Mouse (Mus musculus): ENCODE measurements around the gene Gm572.

Gene Gm572

DNA sequence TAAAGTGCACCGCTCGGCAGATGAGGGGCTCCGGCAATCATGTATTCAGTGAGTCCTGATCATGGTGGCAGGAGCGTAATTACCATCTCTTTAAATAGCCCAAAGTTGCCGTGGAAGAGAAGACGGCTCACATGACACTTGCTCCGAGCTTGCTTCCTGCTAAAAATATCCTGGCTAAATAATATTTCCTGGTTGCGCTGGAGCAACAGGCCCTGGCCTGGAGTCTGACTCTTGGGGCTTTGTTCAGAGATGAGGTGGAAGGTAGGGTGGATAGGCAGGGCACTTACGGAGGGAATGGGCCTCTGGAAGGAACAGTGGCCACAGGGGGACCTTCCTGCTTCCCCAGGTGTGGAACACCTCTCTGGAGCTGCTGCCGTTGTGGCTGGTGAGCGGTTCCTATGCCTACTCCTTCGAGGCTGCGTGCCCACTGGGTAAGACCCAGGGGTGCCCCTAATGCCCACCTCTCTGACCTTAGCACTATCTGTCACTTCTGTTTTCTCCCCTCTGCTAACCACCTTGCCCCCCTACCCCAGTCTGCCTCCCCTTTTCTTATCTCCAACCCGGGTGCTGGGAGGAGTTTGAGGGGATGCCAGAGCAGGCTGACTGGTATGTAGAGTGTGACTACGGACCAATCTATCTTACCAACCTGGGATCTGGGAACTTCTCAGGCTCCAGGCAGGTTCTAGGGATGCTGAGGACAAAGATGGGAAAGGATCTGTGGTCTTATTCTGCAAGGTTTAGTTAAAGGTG lies 24.1 kb downstream of the Gm572 start:
- DNase-seq (ENCODE audit: low spot score): no peak

DNA sequence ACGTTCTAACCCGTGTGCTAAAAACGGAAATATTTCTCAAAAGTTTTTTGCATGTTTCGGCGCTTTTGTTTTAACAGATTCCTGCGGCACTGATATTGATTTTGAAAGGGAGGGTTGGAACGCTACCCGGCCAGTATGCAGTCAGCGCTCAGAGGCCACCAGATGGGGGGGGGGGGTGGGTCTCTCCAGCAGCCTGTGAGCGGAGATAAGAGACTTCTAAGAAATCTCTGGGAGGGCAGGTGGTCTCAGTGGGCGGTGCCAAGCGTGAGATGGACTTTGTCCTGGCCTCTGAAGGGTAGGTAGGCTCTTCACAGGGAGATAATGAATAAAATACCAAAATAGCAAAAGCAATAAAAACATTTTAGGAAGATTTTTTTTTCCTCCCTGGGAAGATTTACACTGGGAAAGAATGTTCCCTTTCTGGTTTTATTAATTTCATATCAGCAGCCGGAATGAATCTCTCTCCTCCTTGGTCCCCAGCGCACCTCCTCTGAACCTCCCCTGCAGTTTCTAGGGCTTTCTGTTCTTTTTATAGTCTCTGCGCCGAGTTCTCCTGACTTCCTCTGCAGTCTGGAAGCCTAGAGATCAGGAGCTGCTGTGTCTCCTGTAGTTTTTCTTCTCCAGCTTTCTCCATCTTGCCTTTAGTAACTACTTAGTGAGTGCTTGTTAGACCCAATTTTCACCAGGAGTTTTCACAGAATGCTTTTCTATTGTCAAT lies 28.3 kb downstream of the Gm572 start:
- DNase-seq (ENCODE audit: low spot score): no peak

DNA sequence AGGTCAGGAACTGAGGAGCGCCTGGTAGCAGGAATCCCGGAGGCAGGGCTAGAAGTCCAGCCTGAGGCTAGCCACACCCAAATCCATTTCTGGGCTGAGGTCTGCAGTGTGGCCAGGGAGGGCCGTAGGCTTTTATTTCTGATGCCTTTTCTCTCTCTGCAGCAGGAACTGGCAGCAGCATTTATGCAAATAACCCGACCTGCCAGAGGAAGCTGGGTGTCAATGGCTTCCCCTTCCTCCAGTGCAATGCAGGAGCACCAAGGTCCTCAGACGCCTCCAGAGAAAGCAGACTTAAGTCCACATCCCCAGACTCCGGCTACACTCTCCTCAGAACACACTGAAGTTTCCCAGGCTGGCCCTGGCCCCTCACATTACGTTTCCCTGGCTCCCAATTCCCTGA lies 31.9 kb downstream of the Gm572 start:
- DNase-seq (ENCODE audit: low spot score): no peak

DNA sequence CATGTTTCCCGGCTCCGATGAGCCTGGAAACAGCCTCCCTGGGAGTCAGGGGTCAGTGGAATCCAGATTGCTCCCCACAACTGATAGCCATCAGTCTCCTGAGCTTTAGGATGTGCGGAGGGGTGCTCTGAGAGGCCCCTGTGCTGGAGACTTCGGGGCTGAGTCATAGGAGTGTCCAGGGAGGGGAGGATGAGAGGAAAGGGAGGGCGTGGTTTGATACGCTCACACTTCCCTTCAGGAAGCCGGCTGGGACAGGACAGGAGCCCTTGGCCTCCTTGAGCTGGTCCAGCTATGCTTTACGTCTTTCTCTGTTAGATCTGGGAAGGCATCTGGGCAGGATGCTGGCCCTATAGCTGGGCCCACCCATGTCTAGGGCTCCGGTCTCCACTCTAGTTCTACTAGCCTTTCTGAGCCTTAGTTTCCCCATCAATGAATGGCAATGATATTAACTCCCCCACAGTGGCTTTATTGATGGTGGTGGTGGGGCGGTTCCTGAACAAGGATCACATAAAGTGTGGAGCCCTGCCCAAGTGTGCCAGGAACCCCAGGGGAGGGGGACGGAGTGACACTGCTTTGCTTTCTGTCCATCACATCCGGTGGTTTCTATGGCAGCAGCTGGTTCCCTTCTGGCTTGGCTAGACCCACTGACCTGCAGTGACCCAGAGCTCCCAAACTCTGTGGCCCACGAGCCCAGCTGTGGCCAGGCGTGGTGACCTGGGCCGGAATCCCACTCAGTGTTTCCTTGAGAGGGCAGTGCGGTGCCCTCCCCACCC lies 33.3 kb downstream of the Gm572 start:
- DNase-seq (ENCODE audit: low spot score): no peak

DNA sequence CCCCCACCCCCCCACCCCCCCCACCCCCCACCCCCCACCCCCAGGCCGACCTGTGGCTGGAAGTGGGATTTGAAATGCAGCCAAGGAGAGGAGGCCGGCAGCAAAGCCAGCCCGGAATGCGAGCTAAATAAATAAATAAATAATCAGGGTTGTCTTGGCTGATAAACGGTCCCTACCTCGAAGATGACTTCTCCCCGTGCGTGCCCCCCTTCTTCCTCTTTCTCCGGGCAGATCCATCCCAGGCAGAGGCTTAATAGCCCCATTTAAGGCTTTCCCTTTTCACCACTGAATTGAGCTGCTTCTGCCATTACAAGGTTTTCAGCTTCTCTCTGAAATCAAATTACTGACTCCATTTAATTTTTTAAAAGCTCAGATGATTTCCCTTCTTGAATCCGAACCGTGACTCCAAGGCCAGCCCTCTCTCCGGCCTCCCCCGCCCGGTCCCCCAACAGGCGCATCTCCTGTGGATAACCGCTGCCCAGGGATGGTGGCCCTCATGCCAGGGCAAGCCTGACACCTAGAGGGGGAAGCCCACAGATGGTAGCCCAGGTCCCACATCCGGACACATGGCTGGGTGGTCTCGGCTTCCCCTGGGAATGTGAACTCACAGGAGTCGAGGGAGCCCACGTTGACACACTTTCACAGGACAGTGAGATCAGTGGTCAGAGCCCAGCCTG lies 34.0 kb downstream of the Gm572 start:
- no peak for DNase-seq (ENCODE audit: low spot score)

DNA sequence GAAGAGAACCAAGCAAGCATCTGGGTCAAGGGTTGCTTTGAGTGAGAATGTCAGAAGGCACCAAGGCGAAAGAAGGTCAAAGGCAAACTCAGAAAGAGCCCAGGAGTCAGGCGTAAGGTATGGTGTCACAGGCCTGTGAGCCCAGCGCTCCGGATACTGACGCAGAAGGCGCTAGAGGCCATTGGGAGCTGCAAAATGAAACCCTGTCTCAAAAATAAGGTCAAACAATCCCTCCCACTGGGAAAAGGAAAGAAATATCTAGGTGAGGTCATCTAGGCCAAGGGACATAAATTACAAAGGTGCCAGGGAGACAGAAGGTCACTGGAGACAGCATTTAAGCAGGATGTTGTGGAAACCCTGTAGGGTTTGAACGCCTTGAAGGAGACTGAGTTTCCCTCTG lies 35.0 kb downstream of the Gm572 start:
- DNase-seq (ENCODE audit: low spot score): no peak

DNA sequence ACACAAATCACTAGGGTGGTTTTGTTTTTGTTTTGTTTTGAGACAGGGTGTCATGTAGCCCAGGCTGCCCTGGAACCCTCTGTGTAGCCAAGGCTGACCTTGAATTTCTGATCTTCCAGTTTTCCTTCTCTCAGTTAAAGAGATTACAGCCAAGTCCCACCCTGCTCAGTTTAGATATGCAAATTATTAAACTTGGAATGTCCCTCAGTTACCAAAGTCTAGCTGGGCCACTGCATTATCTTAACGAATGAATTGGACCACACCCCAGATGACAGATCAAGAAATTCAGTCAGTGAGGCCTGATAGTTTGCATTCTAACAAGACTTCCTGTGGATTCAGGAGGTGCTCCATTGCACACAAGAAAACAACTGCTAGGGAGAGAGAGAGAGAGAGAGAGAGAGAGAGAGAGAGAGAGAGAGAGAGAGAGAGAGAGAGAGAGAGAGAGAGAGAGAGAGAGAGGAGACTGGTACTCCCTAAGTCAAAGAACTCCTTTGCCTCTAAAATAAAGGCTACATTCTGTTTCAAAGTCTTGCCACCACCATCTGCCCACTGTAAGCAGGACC lies 37.5 kb downstream of the Gm572 start:
- no peak for DNase-seq (ENCODE audit: low spot score)

DNA sequence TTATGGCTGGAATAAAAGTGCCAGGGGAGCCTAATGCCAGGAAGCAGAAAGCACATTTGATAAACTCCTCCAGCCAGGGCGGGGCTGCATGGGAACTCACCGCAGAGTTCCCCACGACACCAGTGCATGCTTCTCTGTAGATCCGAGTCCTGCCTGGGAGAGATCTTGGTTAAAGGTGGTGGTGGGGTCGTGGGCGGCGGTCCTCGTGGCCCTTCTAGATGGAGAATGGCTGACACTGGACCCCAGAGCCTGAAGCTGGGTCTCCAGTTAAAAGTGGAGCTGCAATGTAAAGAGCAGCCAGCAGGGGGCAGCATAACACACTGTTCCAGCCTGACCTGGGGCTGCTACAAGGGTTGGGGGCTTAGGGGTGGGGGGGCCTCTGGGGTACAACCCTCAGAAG lies 38.3 kb downstream of the Gm572 start:
- peak; percentile 54 for DNase-seq (ENCODE audit: low spot score)

DNA sequence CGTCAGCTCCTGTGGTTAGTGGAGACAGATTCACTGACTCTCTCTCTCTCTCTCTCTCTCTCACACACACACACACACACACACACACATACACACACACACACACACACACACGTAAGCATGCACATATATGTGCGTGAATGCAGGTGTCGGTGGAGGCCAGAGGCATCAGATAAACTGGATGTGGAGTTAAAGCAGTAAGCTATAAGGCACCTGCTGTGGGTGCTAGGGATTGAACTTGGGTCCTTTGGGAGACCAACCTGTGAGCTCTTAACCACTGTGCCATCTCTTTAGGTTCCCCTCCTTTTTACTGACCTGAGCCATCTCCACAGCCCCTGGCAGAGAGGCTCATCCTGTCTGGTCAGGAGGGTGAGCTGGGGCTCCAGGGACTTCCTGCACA lies 39.8 kb downstream of the Gm572 start:
- DNase-seq (ENCODE audit: low spot score): peak; percentile 27

DNA sequence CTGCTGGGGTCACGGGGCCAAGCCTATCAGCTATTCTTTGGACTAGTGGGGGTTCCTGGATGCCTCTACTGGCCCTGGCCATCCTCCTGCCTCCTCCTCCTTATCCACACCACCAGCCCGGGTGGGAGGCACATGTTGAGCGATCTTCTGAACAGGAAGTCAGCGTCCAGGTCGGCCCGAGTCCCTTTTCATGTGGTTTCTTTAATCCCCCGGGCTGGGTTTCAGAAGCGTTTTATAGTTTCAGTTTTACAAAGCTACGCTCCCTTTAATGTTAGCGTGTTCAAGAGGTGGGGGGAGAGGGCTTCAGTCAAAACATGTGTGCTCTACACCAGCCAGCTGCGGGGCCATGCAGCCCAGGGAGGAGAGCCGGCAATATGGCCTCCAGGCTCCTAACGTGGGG lies 40.4 kb downstream of the Gm572 start:
- DNase-seq (ENCODE audit: low spot score): peak; percentile 88

DNA sequence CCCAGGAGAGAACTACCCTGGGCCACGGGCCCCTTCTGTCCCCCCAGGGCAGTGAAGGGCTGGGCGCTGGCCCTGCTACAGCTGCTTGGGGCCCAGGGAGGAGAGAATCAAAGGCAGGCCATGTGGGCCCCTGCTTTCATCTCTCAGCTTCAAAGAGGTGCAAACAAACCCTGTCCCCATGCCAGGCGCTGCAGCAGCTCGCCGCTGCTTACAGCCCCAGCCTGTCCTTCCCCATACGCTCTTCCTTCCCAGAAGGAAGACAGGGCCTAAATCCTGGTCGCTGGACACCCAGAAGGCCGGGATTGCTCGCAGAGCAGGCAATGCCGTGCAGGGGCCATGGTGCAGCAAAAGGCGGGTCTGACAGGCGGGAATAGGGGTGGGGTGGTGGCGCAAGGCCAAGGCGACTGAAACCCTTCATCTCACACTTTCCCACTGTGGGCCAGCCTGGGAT lies 43.4 kb downstream of the Gm572 start:
- no peak for DNase-seq (ENCODE audit: low spot score)

DNA sequence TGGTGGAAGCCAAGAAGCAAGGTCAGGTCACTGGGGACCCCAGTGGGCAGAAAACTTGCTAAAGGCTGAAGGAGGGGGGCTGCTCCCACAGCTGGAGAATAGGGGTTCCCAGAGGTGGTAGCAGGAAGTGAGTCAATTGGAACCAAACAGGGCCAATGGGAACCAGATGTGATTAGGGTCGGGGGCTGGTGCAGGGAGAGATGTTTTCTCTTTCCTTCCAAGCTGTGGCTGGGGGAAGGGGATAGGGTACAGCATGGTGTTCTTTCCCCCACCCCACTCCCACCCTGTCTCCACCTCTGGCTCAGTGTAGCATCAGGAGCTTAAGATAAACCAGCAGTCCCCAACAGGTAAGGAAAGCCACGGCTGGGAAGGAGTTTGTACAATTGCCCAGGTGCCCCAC lies 45.0 kb downstream of the Gm572 start:
- no peak for DNase-seq (ENCODE audit: low spot score)

DNA sequence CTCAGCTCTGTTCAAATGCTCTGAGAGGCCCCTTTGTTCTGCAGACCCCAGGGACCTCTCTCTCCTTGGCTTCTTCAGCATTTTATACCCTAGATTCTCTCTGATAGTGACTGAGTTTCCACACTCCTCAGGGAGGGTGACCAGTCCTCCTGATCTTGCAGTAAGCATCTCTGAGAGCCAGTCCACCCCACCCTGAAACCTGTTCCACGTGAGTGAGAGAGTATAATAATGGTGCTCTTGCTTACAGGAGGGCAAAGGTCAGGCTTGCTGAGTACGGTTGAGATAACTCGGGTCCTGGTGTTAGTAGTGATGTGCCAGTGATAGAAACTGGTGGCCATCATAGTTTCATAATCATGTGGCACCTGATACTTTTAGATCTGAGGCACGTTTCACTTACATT lies 48.1 kb downstream of the Gm572 start:
- DNase-seq (ENCODE audit: low spot score): no peak

DNA sequence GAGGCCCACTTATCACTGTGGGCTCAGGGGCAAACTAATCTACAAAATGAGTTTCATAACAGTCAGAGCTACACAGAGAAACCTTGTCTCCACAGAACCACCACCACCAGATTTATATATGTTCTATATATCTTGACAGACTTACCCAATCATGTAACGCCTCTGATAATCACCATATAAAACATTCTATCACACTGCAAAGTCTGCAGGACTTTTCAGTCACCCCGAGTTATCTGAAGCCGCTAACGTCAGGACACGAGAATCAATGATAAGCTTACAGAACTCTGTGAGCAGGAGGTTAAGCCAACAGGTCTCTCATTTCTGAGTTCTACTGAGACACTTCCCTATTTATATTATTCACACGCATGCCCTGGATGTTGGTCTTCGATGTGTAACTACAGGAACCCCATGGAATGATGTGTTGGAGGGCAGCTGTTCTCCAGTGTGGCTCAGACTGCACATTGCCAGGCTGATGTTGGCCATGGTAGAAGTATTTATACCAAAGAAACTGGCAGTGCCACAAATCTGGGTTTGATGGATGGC lies 50.4 kb downstream of the Gm572 start:
- no peak for DNase-seq (ENCODE audit: low spot score)

DNA sequence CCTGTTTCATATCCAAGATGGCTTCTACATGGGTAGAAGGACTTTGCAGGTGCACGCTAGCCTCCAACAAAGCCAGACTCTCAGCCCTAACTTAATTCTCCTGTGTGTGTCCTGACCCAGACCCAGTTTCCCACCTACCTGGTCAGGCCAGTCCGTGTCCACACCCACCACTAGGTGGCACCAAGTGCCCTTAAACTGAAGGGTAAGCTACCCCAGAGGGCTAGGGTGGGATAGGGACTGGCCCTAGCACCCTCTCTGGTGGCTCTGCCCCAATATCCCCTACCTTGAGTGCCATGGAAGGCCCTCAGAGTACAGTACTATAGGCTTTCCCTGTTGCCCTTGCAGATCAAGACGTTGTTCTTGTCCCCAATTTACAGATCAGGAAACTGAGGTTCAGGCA lies 61.6 kb downstream of the Gm572 start:
- DNase-seq (ENCODE audit: low spot score): peak; percentile 40

DNA sequence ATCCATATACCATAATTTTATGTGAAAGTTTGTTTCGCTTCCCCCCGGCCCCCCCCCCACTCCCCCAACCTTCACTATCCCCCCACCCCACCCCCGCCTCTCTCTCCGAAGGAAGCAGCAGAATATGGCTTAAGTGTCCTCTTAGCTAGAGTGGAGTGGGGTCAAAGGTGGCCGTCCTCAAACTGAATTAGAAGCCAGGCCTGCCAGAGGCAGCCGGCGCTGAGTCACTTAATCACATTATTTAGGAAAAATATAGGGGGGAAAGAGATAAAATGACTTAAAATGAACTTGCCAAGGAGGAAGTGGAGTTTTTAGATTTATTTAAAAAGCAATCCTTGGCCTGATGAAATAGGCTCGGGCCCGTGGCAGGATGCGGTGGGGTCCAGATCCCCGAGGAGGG lies 65.7 kb downstream of the Gm572 start:
- no peak for DNase-seq (ENCODE audit: low spot score)

DNA sequence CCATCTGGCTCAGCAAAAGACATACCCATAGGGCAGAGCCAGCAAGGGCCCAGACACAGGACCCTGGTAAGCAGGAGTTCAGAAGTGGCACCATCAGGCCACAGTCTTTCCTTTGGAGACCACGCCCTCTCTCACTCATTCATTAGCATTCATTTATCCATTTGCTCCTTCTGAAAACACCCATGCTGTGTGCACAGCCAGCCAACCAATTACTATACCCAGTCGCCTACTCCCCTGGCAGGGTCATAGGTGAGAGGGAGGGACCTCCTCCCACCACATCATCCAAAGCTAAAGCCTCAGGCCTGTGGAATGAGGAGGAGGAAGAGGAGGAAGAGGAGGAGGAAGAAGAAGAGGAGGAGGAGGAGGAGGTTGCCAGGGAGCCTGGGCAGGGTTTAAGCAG lies 67.3 kb downstream of the Gm572 start:
- no peak for DNase-seq (ENCODE audit: low spot score)

DNA sequence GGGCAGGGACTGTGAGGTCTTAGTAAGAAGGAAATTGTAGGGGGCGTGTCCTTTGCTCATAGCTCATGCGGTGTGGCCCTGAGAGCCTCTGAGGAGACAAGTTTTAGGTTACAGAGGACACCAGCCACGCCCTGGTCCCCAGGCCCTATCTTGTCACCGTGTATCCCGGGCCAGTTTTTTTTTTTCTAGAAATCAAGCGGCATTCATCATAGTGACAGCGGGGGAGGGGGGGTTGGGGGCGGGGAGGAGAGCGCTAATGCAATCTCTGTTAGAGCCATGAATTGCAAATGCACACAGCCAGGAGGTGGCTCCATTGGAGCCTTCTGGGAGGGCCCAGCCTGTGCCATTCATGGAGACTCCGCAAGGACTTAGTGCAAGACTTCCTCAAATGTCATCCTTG lies 68.2 kb downstream of the Gm572 start:
- no peak for DNase-seq (ENCODE audit: low spot score)

DNA sequence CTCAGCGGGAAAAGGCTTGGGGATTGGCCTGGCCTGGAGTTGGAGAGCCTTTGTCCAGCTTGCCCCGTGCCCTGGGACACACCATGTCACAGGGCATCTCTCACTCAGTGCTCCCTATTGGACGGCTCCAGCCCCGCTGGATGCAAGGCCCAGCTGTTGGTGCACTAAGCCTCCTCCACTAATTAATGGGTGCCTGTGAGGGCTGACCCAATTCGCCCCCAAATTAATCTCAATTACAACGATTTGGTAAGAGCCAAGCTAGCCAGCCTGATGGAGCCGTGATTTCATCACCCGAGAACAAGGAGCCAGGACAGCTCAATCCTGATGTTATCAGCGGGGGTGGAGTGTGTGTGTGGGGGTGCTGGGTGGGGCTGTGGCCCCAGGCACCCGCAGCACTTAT lies 69.5 kb downstream of the Gm572 start:
- DNase-seq (ENCODE audit: low spot score): no peak

DNA sequence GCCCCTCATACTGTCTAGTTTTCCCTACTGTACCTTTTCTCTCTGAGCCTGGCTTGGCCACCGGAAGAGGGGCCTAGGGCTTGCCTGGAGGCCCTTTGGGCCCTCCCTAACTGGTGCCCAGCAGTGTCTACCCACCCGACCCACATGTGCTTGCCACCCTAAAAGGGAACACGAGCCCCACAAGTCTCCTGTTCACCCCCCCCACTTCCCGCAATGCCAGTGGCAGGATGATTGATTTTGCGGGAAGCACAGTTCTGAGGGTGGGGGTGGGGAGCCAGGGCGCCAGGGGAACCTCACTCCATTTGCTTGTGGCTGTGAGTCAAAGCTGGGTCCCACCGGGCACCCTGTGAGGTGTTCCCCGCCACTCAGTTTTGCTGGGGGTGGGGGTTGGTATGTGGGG lies 70.9 kb downstream of the Gm572 start:
- no peak for DNase-seq (ENCODE audit: low spot score)

DNA sequence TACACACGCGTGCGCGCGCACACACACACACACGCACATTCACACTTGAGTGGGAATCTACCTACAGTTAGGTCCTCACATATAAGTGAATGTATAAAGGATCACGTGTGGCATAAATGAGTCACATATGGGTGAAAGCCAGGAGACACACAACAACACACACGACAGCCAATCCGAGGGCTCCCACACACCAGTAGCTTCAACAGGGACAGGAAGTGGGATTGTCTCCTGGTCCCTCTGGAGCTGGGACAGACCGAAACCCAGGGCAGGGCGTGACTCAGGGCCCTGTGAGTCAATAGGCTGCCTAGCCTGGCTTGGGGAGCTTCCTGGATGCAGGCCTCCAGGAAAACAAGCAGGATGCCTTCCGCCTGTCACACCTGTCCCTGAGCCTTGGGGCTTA lies 71.6 kb downstream of the Gm572 start:
- no peak for DNase-seq (ENCODE audit: low spot score)

DNA sequence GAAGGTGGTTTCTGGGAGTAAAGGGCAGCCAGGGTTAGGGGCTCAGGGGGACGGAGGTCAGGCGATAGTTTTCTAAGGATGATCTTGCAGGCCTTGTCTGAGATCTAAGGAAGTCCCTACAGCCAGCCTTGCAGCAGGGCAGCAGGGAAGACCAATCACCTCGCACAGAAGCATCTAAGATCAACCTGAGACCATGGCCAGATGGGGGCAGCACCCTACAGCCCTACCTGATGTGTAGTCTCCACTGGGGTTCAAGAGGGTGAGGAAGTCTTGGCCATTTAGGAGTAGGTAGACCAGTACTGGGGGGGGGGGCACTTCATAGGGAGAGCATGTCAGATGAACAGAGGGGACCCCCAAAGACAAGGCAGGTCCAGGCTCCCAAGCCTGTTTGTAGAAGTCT lies 72.3 kb downstream of the Gm572 start:
- no peak for DNase-seq (ENCODE audit: low spot score)

Data from T-cell, adult 2 months (primary cell).